Mouse (Mus musculus) testis, adult 2 months (tissue): Measurements from ENCODE around the gene Rnf182.

Experiments used
- CTCF ChIP-seq: fragments of 200-500 bp; IDR thresholded peaks from 2 replicates; pipeline ENCODE4 v1.5.1; 2012; ENCODE audit warnings: low read depth, mild to moderate bottlenecking, inconsistent platforms, low read length, moderate library complexity; ENCODE audit not compliant: control insufficient read depth, insufficient read depth, insufficient replicate concordance
- POLR2A ChIP-seq: fragments of 200-500 bp; IDR thresholded peaks from 2 replicates; pipeline ENCODE4 v1.6.1; 2012; ENCODE audit warnings: low read depth, mild to moderate bottlenecking, inconsistent platforms, low read length, moderate library complexity; ENCODE audit not compliant: control insufficient read depth

- no peak for TF ChIP-seq CTCF
- TF ChIP-seq POLR2A, result no peak
Measured at GRCm38 (mm10) chr13:43666130-43666529, 50.6 kb downstream of the Rnf182 start.
